Mouse (Mus musculus) kidney, embryonic 16.5 days (tissue): ENCODE measurements around the gene Mxra8. TPM values are rescaled to one million over a fixed set of nuclear protein-coding genes. Genes with fewer than 3 reads are reported as not detected.

Experiments used
- microRNA-seq: library from miRNA; unstranded; fragments of <30 nt; microRNA quantifications from one replicate; pipeline ENCODE4, GENCODE M21; 2016
- polyA plus RNA-seq: library from polyadenylated mRNA; unstranded; fragments of >200 nt; fragmentation: Nextera tagmentation; extraction: Ambion mirVana; gene quantifications from 2 replicates; pipeline ENCODE4 v1.2.1, GENCODE M21; 2015

Mxra8 gene
- polyA plus RNA-seq, 1 experiment from 2014 or later: 119 TPM

Small RNA genes lying within 50 kb of the gene (microRNA-seq; reads per million reads assigned to microRNA genes)
- gene Gm27743: not detected

Other genes starting within 250 kb of the Mxra8 start
- 7.8 and 10.1 TPM in 2 replicates for gene Slc35e2, start 238.3 kb upstream of the Mxra8 start, polyA plus RNA-seq
- gene Cdk11b, start 214.8 kb upstream of the Mxra8 start, polyA plus RNA-seq: 56.6 and 65.6 TPM in 2 replicates
- not detected in 2 replicates for gene Gm10563, start 194.3 kb upstream of the Mxra8 start, polyA plus RNA-seq
- 70.4 and 71.7 TPM in 2 replicates for gene Mmp23, start 186.3 kb upstream of the Mxra8 start, polyA plus RNA-seq
- gene Mib2, start 170.5 kb upstream of the Mxra8 start, polyA plus RNA-seq: 31.9 and 34.1 TPM in 2 replicates
- gene Fndc10, start 145.3 kb upstream of the Mxra8 start, polyA plus RNA-seq: 2.5 and 2.8 TPM in 2 replicates
- gene Ssu72, start 134.9 kb upstream of the Mxra8 start, polyA plus RNA-seq: 144 and 159 TPM in 2 replicates
- 0.45 and 0.53 TPM in 2 replicates for gene Tmem240, start 104.9 kb upstream of the Mxra8 start, polyA plus RNA-seq
- 138 and 142 TPM in 2 replicates for gene Atad3a, start 78.6 kb upstream of the Mxra8 start, polyA plus RNA-seq
- gene Vwa1, start 65.0 kb upstream of the Mxra8 start, polyA plus RNA-seq: 7.4 and 11.3 TPM in 2 replicates
- gene Tmem88b, start 53.8 kb upstream of the Mxra8 start, polyA plus RNA-seq: 0.32 and 0.33 TPM in 2 replicates
- 0.32 and 0.41 TPM in 2 replicates for gene Ankrd65, start 49.2 kb upstream of the Mxra8 start, polyA plus RNA-seq
- gene Mrpl20, start 36.8 kb upstream of the Mxra8 start, polyA plus RNA-seq: 205 and 209 TPM in 2 replicates
- 168 and 179 TPM in 2 replicates for gene Ccnl2, start 27.2 kb upstream of the Mxra8 start, polyA plus RNA-seq
- 143 and 157 TPM in 2 replicates for gene Aurkaip1, start 8.4 kb upstream of the Mxra8 start, polyA plus RNA-seq
- gene Dvl1, start 7.7 kb downstream of the Mxra8 start, polyA plus RNA-seq: 5.5 and 6.3 TPM in 2 replicates
- 0.22 and 0.40 TPM in 2 replicates for gene Tas1r3, start 23.7 kb downstream of the Mxra8 start, polyA plus RNA-seq
- gene Cptp, start 29.8 kb downstream of the Mxra8 start, polyA plus RNA-seq: 20.0 TPM in 2 replicates
- gene Ints11, start 29.9 kb downstream of the Mxra8 start, polyA plus RNA-seq: 72.9 and 80.1 TPM in 2 replicates
- gene Pusl1, start 52.1 kb downstream of the Mxra8 start, polyA plus RNA-seq: 51.4 and 55.1 TPM in 2 replicates
- 16.5 and 17.6 TPM in 2 replicates for gene Acap3, start 52.1 kb downstream of the Mxra8 start, polyA plus RNA-seq
- gene Ube2j2, start 104.2 kb downstream of the Mxra8 start, polyA plus RNA-seq: 100.0 and 102 TPM in 2 replicates
- 123 and 137 TPM in 2 replicates for gene C1qtnf12, start 122.6 kb downstream of the Mxra8 start, polyA plus RNA-seq
- 18.0 and 18.7 TPM in 2 replicates for gene B3galt6, start 153.0 kb downstream of the Mxra8 start, polyA plus RNA-seq
- gene Sdf4, start 153.2 kb downstream of the Mxra8 start, polyA plus RNA-seq: 173 and 182 TPM in 2 replicates
- gene Tnfrsf4, start 174.2 kb downstream of the Mxra8 start, polyA plus RNA-seq: 0.90 and 1.2 TPM in 2 replicates
- gene Tnfrsf18, start 186.5 kb downstream of the Mxra8 start, polyA plus RNA-seq: 1.3 and 2.5 TPM in 2 replicates
- gene Ttll10, start 219.7 kb downstream of the Mxra8 start, polyA plus RNA-seq: 7.4 and 10.1 TPM in 2 replicates